Mouse (Mus musculus) embryonic facial prominence, embryonic 13.5 days (tissue): Measurements from ENCODE around the gene Dlg5. TPM values are rescaled to one million over a fixed set of nuclear protein-coding genes. Genes with fewer than 3 reads are reported as not detected.
A peak's percentile ranks its signal among the peaks of the same experiment; 100 is the strongest.

Experiments used
- ATAC-seq: fragments of 200-750 bp; cut with Nextera tagmentation; 2 replicates; pipeline ENCODE4 v1.8.0; 2017; ENCODE audit warnings: low read depth; ENCODE audit not compliant: insufficient number of reproducible peaks, insufficient read depth, low FRiP score, low TSS enrichment
- H3K27ac ChIP-seq: fragments of 300-500 bp; sonication (generic); 2 replicates; pipeline ENCODE4 v1.5.1; 2015; ENCODE audit warnings: moderate library complexity, mild to moderate bottlenecking, inconsistent platforms
- H3K27me3 ChIP-seq: fragments of 300-500 bp; sonication (generic); 2 replicates; pipeline ENCODE4 v1.6.1; 2015; ENCODE audit warnings: mild to moderate bottlenecking, inconsistent platforms
- H3K36me3 ChIP-seq: fragments of 300-500 bp; sonication (generic); 2 replicates; pipeline ENCODE4 v1.6.1; 2015; ENCODE audit warnings: mild to moderate bottlenecking, inconsistent platforms
- H3K4me1 ChIP-seq: fragments of 300-500 bp; sonication (generic); 2 replicates; pipeline ENCODE4 v1.6.1; 2015; ENCODE audit warnings: inconsistent platforms
- H3K4me2 ChIP-seq: fragments of 300-500 bp; sonication (generic); 2 replicates; pipeline ENCODE4 v1.6.1; 2015; ENCODE audit warnings: moderate library complexity, mild to moderate bottlenecking, inconsistent platforms
- H3K4me3 ChIP-seq: fragments of 300-500 bp; sonication (generic); 2 replicates; pipeline ENCODE4 v1.5.1; 2015; ENCODE audit warnings: mild to moderate bottlenecking, inconsistent platforms
- H3K9ac ChIP-seq: fragments of 300-500 bp; sonication (generic); 2 replicates; pipeline ENCODE4 v1.6.1; 2015; ENCODE audit warnings: mild to moderate bottlenecking, inconsistent platforms
- H3K9me3 ChIP-seq: fragments of 300-500 bp; sonication (generic); 2 replicates; pipeline ENCODE4 v1.6.1; 2016; ENCODE audit warnings: inconsistent platforms
- WGBS: fragments of 180-500 bp; shearing (Covaris S2); methylation state at CpG from one replicate; pipeline ENCODE4 v1.1.7; 2015; ENCODE audit warnings: mixed read lengths; 5-methylcytosine and 5-hydroxymethylcytosine counted together
- polyA plus RNA-seq: library from polyadenylated mRNA; unstranded; fragments of >200 nt; fragmentation: Nextera tagmentation; extraction: Ambion mirVana; gene quantifications from 2 replicates; pipeline ENCODE4 v1.2.1, GENCODE M21; 2015

Gene Dlg5
- 27.3 and 34.2 TPM in 2 replicates for polyA plus RNA-seq

GRCm38 (mm10) chr14:24245177-24246081, at the start of gene Dlg5:
Dlg5 (minus strand) TSS chr14:24245920.
- Histone ChIP-seq H3K36me3 (peaks cover 16% of the 10 kb centered on the region), H3K27me3 (no peaks in the 10 kb centered on the region), H3K9me3 (no peaks in the 10 kb centered on the region), H3K27ac (peak within 1 kb of the TSS; percentile 97), H3K4me2 (peak within 1 kb of the TSS; percentile 85), H3K4me3 (peak within 1 kb of the TSS; percentile 91), H3K4me1 (peaks cover 27% of the 10 kb centered on the region), H3K9ac (peak within 1 kb of the TSS; percentile 96)
- WGBS = under 1% methylated on average over 62 of the region's 98 CpGs
- peak; percentile 85 for ATAC-seq

GRCm38 (mm10) chr14:24293631-24294030, 47.9 kb upstream of the Dlg5 start:
- WGBS = 80% methylated on average over 5 of the region's 5 CpGs
- Histone ChIP-seq H3K4me3 (no peak overlapping the region), H3K9me3 (no peaks in the 10 kb centered on the region), H3K4me2 (no peak overlapping the region), H3K27ac (no peak overlapping the region), H3K9ac (no peak overlapping the region), H3K4me1 (no peaks in the 10 kb centered on the region), H3K36me3 (no peaks in the 10 kb centered on the region), H3K27me3 (no peaks in the 10 kb centered on the region)
- no peak for ATAC-seq

GRCm38 (mm10) chr14:24292914-24293313, 47.2 kb upstream of the Dlg5 start, which contains the start of gene E330034G19Rik:
E330034G19Rik (plus strand) TSS chr14:24293214.
- no peak for ATAC-seq
- H3K9me3 ChIP-seq = no peaks in the 10 kb centered on the region

GRCm38 (mm10) chr14:24290726-24291125, 45.0 kb upstream of the Dlg5 start:
- Histone ChIP-seq H3K27ac (no peak overlapping the region), H3K27me3 (no peaks in the 10 kb centered on the region), H3K4me2 (no peak overlapping the region), H3K9me3 (no peaks in the 10 kb centered on the region), H3K4me3 (no peak overlapping the region), H3K4me1 (no peaks in the 10 kb centered on the region), H3K9ac (no peak overlapping the region), H3K36me3 (no peaks in the 10 kb centered on the region)
- ATAC-seq = no peak

More at GRCm38 (mm10) chr14:24292914-24293313, 47.2 kb upstream of the Dlg5 start, which contains the start of gene E330034G19Rik:
- Histone ChIP-seq H3K36me3 (no peaks in the 10 kb centered on the region), H3K4me3 (no peak within 1 kb of the TSS), H3K27me3 (no peaks in the 10 kb centered on the region), H3K27ac (no peak within 1 kb of the TSS), H3K4me2 (no peak within 1 kb of the TSS), H3K4me1 (no peaks in the 10 kb centered on the region), H3K9ac (no peak within 1 kb of the TSS)
- WGBS = 51% methylated on average over 3 of the region's 3 CpGs

GRCm38 (mm10) chr14:24286136-24286535, 40.4 kb upstream of the Dlg5 start:
- ATAC-seq = no peak
- no peaks in the 10 kb centered on the region for H3K9me3 ChIP-seq
- H3K4me1 ChIP-seq = no peaks in the 10 kb centered on the region
- no peak overlapping the region for H3K4me2 ChIP-seq
- no peaks in the 10 kb centered on the region for H3K36me3 ChIP-seq
- H3K9ac ChIP-seq = no peak overlapping the region
- H3K27me3 ChIP-seq = no peaks in the 10 kb centered on the region
- no peak overlapping the region for H3K27ac ChIP-seq
- 46% methylated on average over 4 of the region's 4 CpGs for WGBS
- no peak overlapping the region for H3K4me3 ChIP-seq

GRCm38 (mm10) chr14:24282276-24282675, 36.6 kb upstream of the Dlg5 start:
- no peak overlapping the region for H3K27ac ChIP-seq
- no peaks in the 10 kb centered on the region for H3K4me1 ChIP-seq
- H3K9me3 ChIP-seq = no peaks in the 10 kb centered on the region
- H3K4me3 ChIP-seq = no peak overlapping the region
- H3K36me3 ChIP-seq = no peaks in the 10 kb centered on the region
- WGBS = 65% methylated on average over 3 of the region's 3 CpGs
- no peak for ATAC-seq
- H3K27me3 ChIP-seq = no peaks in the 10 kb centered on the region
- no peak overlapping the region for H3K4me2 ChIP-seq
- H3K9ac ChIP-seq = no peak overlapping the region

GRCm38 (mm10) chr14:24281278-24281677, 35.6 kb upstream of the Dlg5 start:
- WGBS = 60% methylated on average over 4 of the region's 4 CpGs
- Histone ChIP-seq H3K27me3 (no peaks in the 10 kb centered on the region), H3K9ac (no peak overlapping the region), H3K4me2 (no peak overlapping the region), H3K36me3 (no peaks in the 10 kb centered on the region), H3K4me3 (no peak overlapping the region), H3K27ac (no peak overlapping the region), H3K4me1 (no peaks in the 10 kb centered on the region), H3K9me3 (no peaks in the 10 kb centered on the region)
- no peak for ATAC-seq

GRCm38 (mm10) chr14:24275534-24275933, 29.8 kb upstream of the Dlg5 start:
- no peak overlapping the region for H3K9ac ChIP-seq
- WGBS = 53% methylated on average over 2 of the region's 2 CpGs
- no peak for ATAC-seq
- H3K9me3 ChIP-seq = no peaks in the 10 kb centered on the region
- 0 out of 2 replicates have a peak, but pooled peaks cover 2% of the 10 kb centered on the region for H3K4me1 ChIP-seq
- H3K36me3 ChIP-seq = no peaks in the 10 kb centered on the region
- no peaks in the 10 kb centered on the region for H3K27me3 ChIP-seq
- no peak overlapping the region for H3K4me3 ChIP-seq
- H3K27ac ChIP-seq = no peak overlapping the region
- H3K4me2 ChIP-seq = no peak overlapping the region

GRCm38 (mm10) chr14:24273575-24273974, 27.9 kb upstream of the Dlg5 start:
- no peak for ATAC-seq
- H3K9me3 ChIP-seq = no peaks in the 10 kb centered on the region
- H3K4me3 ChIP-seq = no peak overlapping the region
- WGBS = 43% methylated on average over 2 of the region's 2 CpGs
- H3K36me3 ChIP-seq = no peaks in the 10 kb centered on the region
- H3K4me1 ChIP-seq = peaks cover 11% of the 10 kb centered on the region
- no peak overlapping the region for H3K4me2 ChIP-seq
- H3K27me3 ChIP-seq = no peaks in the 10 kb centered on the region
- no peak overlapping the region for H3K27ac ChIP-seq
- no peak overlapping the region for H3K9ac ChIP-seq

- ATAC-seq = no peak
- 56% methylated on average over 1 of the region's 1 CpGs for WGBS
- Histone ChIP-seq H3K27me3 (no peaks in the 10 kb centered on the region), H3K27ac (no peak overlapping the region), H3K4me3 (no peak overlapping the region), H3K9ac (no peak overlapping the region), H3K9me3 (no peaks in the 10 kb centered on the region), H3K4me1 (peaks cover 11% of the 10 kb centered on the region), H3K36me3 (no peaks in the 10 kb centered on the region), H3K4me2 (no peak overlapping the region)
These were observed 23.9 kb upstream of the Dlg5 start for GRCm38 (mm10) chr14:24269571-24269970.

GRCm38 (mm10) chr14:24262915-24263314, 17.2 kb upstream of the Dlg5 start:
- WGBS = 25% methylated on average over 2 of the region's 2 CpGs
- Histone ChIP-seq H3K4me3 (no peak overlapping the region), H3K9me3 (no peaks in the 10 kb centered on the region), H3K27ac (peak overlapping the region; percentile 91), H3K9ac (no peak overlapping the region), H3K4me1 (peaks cover 30% of the 10 kb centered on the region), H3K36me3 (no peaks in the 10 kb centered on the region), H3K4me2 (peak overlapping the region; percentile 37), H3K27me3 (no peaks in the 10 kb centered on the region)
- peak; percentile 87 for ATAC-seq

- ATAC-seq = no peak
- Histone ChIP-seq H3K4me1 (peaks cover 30% of the 10 kb centered on the region), H3K9me3 (no peaks in the 10 kb centered on the region), H3K36me3 (no peaks in the 10 kb centered on the region), H3K27ac (peak overlapping the region; percentile 91), H3K4me2 (0 out of 2 replicates have a peak overlapping the region, but pooled peaks have one; percentile 37), H3K4me3 (no peak overlapping the region), H3K27me3 (no peaks in the 10 kb centered on the region), H3K9ac (no peak overlapping the region)
- 59% methylated on average over 6 of the region's 6 CpGs for WGBS
These were observed 16.7 kb upstream of the Dlg5 start for GRCm38 (mm10) chr14:24262382-24262781.
